Comparison of ENCODE assay signal across 21 mouse cellular contexts in genomic region chr4:132972556-132972955, GRCm38 (mm10). TPM values are rescaled to one million over a fixed set of nuclear protein-coding genes. Genes with fewer than 3 reads are reported as not detected.
DNase-seq lines count a peak whose midpoint lies in the region; ATAC-seq and TF ChIP-seq lines count a peak whose summit lies in the region.
"Had no signal": no experiment of that assay in that cellular context is flagged by ENCODE, and none has a peak within 500 bp of the region (broad histone marks: within the 10 kb centered on the region; RNA-seq: fewer than 3 reads in every experiment).

No protein-coding gene starts in this region.

- H3K4me2 ChIP-seq in limb, embryonic 14.5 days (replicated peaks; ENCODE audit: low read depth, low read length, severe bottlenecking) = no peak overlapping the region
- no peak overlapping the region for H3K4me2 ChIP-seq in midbrain, embryonic 15.5 days
- H3K4me2 ChIP-seq in midbrain, embryonic 14.5 days (ENCODE audit: low read length) = no peak overlapping the region
- H3K4me2 ChIP-seq: embryonic facial prominence, embryonic 15.5 days; forebrain, embryonic 15.5 days; heart, embryonic 11.5 days; heart, embryonic 15.5 days; hindbrain, embryonic 13.5 days had no signal

- H3K9ac ChIP-seq in limb, embryonic 14.5 days (ENCODE audit: low read depth, low read length, severe bottlenecking) = no peak overlapping the region
- H3K9ac ChIP-seq in midbrain, embryonic 15.5 days = no peak overlapping the region
- H3K9ac ChIP-seq in midbrain, embryonic 14.5 days (replicated peaks; ENCODE audit: low read length) = no peak overlapping the region
- H3K9ac ChIP-seq: embryonic facial prominence, embryonic 15.5 days; forebrain, embryonic 15.5 days; heart, embryonic 15.5 days; hindbrain, embryonic 13.5 days had no signal

- H3K9me3 ChIP-seq in limb, embryonic 14.5 days (ENCODE audit: control insufficient read depth, low read length) = no peaks in the 10 kb centered on the region
- no peaks in the 10 kb centered on the region for H3K9me3 ChIP-seq in limb, embryonic 10.5 days (replicated peaks)
- no peaks in the 10 kb centered on the region for H3K9me3 ChIP-seq in midbrain, embryonic 15.5 days
- H3K9me3 ChIP-seq in midbrain, embryonic 14.5 days (ENCODE audit: control insufficient read depth, low read length) = no peaks in the 10 kb centered on the region
- H3K9me3 ChIP-seq: embryonic facial prominence, embryonic 15.5 days; forebrain, embryonic 10.5 days; forebrain, embryonic 15.5 days; heart, embryonic 15.5 days; hindbrain, embryonic 13.5 days had no signal

- ATAC-seq in limb, embryonic 14.5 days (ENCODE audit: low FRiP score, low read depth) = no peak
- no peak for ATAC-seq in midbrain, embryonic 15.5 days (replicated peaks)
- no peak for ATAC-seq in midbrain, embryonic 14.5 days (ENCODE audit: low FRiP score, low TSS enrichment)
- ATAC-seq: forebrain, embryonic 15.5 days; Patski had no signal

- no peak overlapping the region for H3K4me3 ChIP-seq in limb, embryonic 14.5 days (replicated peaks; ENCODE audit: low read length)
- H3K4me3 ChIP-seq in limb, embryonic 10.5 days = no peak overlapping the region
- H3K4me3 ChIP-seq in midbrain, embryonic 15.5 days = no peak overlapping the region
- no peak overlapping the region for H3K4me3 ChIP-seq in midbrain, embryonic 14.5 days (replicated peaks; ENCODE audit: low read depth, low read length)
- H3K4me3 ChIP-seq: embryonic facial prominence, embryonic 15.5 days; erythroblast, embryonic 14.5 days; forebrain, embryonic 10.5 days; forebrain, embryonic 15.5 days; heart, embryonic 15.5 days; hindbrain, embryonic 13.5 days had no signal

- H3K4me1 ChIP-seq in limb, embryonic 14.5 days (ENCODE audit: control insufficient read depth, insufficient read depth, low read length) = peaks cover 20% of the 10 kb centered on the region; the same call in 1 of the 2 replicates
- peaks cover 55% of the 10 kb centered on the region for H3K4me1 ChIP-seq in limb, embryonic 10.5 days
- H3K4me1 ChIP-seq in midbrain, embryonic 15.5 days = peaks cover 29% of the 10 kb centered on the region
- H3K4me1 ChIP-seq in midbrain, embryonic 14.5 days (ENCODE audit: control insufficient read depth, insufficient read depth, low read length) = peaks cover 20% of the 10 kb centered on the region; the same call in 1 of the 2 replicates

- no peaks in the 10 kb centered on the region; the same call in 1 of the 2 replicates for H3K27me3 ChIP-seq in limb, embryonic 14.5 days (ENCODE audit: control insufficient read depth, insufficient read depth, low read length)
- peaks cover 58% of the 10 kb centered on the region for H3K27me3 ChIP-seq in limb, embryonic 10.5 days (ENCODE audit: low read depth, poor library complexity, severe bottlenecking)
- H3K27me3 ChIP-seq in midbrain, embryonic 15.5 days (replicated peaks) = peaks cover 9% of the 10 kb centered on the region; the same call in 1 of the 2 replicates
- H3K27me3 ChIP-seq in midbrain, embryonic 14.5 days (ENCODE audit: control insufficient read depth, insufficient read depth, low read length) = peaks cover 10% of the 10 kb centered on the region
- H3K27me3 ChIP-seq: Patski had no signal

- no peaks in the 10 kb centered on the region for H3K36me3 ChIP-seq in limb, embryonic 14.5 days (ENCODE audit: control insufficient read depth, insufficient read depth, low read length)
- no peaks in the 10 kb centered on the region for H3K36me3 ChIP-seq in limb, embryonic 10.5 days
- no peaks in the 10 kb centered on the region for H3K36me3 ChIP-seq in midbrain, embryonic 15.5 days (replicated peaks)
- H3K36me3 ChIP-seq in midbrain, embryonic 14.5 days (ENCODE audit: control insufficient read depth, insufficient read depth, low read length) = no peaks in the 10 kb centered on the region
- H3K36me3 ChIP-seq: embryonic facial prominence, embryonic 15.5 days; forebrain, embryonic 10.5 days; forebrain, embryonic 15.5 days; heart, embryonic 15.5 days; hindbrain, embryonic 13.5 days had no signal

- H3K27ac ChIP-seq in limb, embryonic 14.5 days (replicated peaks; ENCODE audit: low read depth, low read length) = 0 out of 2 replicates have a peak overlapping the region, but pooled peaks have one; percentile 5
- no peak overlapping the region for H3K27ac ChIP-seq in limb, embryonic 10.5 days
- H3K27ac ChIP-seq in midbrain, embryonic 15.5 days = 0 out of 2 replicates have a peak overlapping the region, but pooled peaks have one; percentile 9
- H3K27ac ChIP-seq in midbrain, embryonic 14.5 days (replicated peaks; ENCODE audit: low read depth, low read length) = no peak overlapping the region
- H3K27ac ChIP-seq: embryonic facial prominence, embryonic 15.5 days; forebrain, embryonic 10.5 days; forebrain, embryonic 15.5 days; heart, embryonic 15.5 days; hindbrain, embryonic 13.5 days had no signal

- TF ChIP-seq POLR2A in limb, embryonic 14.5 days (IDR thresholded peaks at IDR 0.05; ENCODE audit: borderline replicate concordance, extremely low read depth, insufficient read depth, insufficient read length) = no peak

- no peak for DNase-seq in limb, embryonic 14.5 days (ENCODE audit: low spot score)
- no peak for DNase-seq in limb, embryonic 10.5 days (ENCODE audit: low spot score)
- DNase-seq in midbrain, embryonic 14.5 days = no peak
- peak; percentile 25 for DNase-seq in thymus, postnatal 4 days
- no peak for DNase-seq in thymus, postnatal 0 days (ENCODE audit: low spot score)
- no peak for DNase-seq in kidney, postnatal 36 days
- DNase-seq: adrenal gland, postnatal 14 days; cerebellum, adult 2 months; cerebellum, postnatal 10 days; gastrocnemius, postnatal 10 days; heart, adult 18-20 months; heart, postnatal 14 days had no signal

- WGBS in limb, embryonic 14.5 days = 37% methylated on average over 2 of the region's 2 CpGs
- 60% methylated on average over 2 of the region's 2 CpGs for WGBS in limb, embryonic 10.5 days
- 22% methylated on average over 2 of the region's 2 CpGs for WGBS in midbrain, embryonic 15.5 days
- WGBS in midbrain, embryonic 14.5 days = 23% methylated on average over 2 of the region's 2 CpGs

RNA-seq across cellular contexts. Expression of gene Fgr, which starts 1.3 kb away (rescaled TPM):
- polyA plus RNA-seq in limb, embryonic 14.5 days (2012; rRNA removed) = 0.54 and 0.64 TPM in 2 replicates
- 0.35 and 0.62 TPM in 2 replicates for polyA plus RNA-seq in limb, embryonic 14.5 days (2014; fragmentation: Nextera tagmentation; extraction: Ambion mirVana)
- 0.19 and 0.33 TPM in 2 replicates for polyA plus RNA-seq in limb, embryonic 10.5 days (2016; fragmentation: Nextera tagmentation; extraction: Ambion mirVana)
- 0.06 and 0.27 TPM in 2 replicates for polyA plus RNA-seq in midbrain, embryonic 15.5 days (2015; fragmentation: Nextera tagmentation; extraction: Ambion mirVana)
- polyA plus RNA-seq in midbrain, embryonic 14.5 days (2014; fragmentation: Nextera tagmentation; extraction: Ambion mirVana) = 0.08 TPM in 1 of 2 replicates, not detected in the other
- 6.0 and 7.8 TPM in 2 replicates for polyA plus RNA-seq in thymus, postnatal 0 days (2015; fragmentation: Nextera tagmentation; extraction: Ambion mirVana)
- polyA plus RNA-seq: hindbrain, embryonic 13.5 days; Patski had no signal

RNA-seq across cellular contexts. Expression of gene Ahdc1, which starts 38.5 kb away (rescaled TPM):
- polyA plus RNA-seq in limb, embryonic 14.5 days (2012; rRNA removed) = 29.6 and 41.0 TPM in 2 replicates
- polyA plus RNA-seq in limb, embryonic 14.5 days (2014; fragmentation: Nextera tagmentation; extraction: Ambion mirVana) = 12.9 and 15.6 TPM in 2 replicates
- polyA plus RNA-seq in limb, embryonic 10.5 days (2016; fragmentation: Nextera tagmentation; extraction: Ambion mirVana) = 13.0 and 13.8 TPM in 2 replicates
- polyA plus RNA-seq in midbrain, embryonic 15.5 days (2015; fragmentation: Nextera tagmentation; extraction: Ambion mirVana) = 13.5 and 14.4 TPM in 2 replicates
- polyA plus RNA-seq in midbrain, embryonic 14.5 days (2014; fragmentation: Nextera tagmentation; extraction: Ambion mirVana) = 13.0 and 15.3 TPM in 2 replicates
- 5.3 and 8.0 TPM in 2 replicates for polyA plus RNA-seq in thymus, postnatal 0 days (2015; fragmentation: Nextera tagmentation; extraction: Ambion mirVana)

RNA-seq across cellular contexts. Expression of gene Fam76a, which starts 50.2 kb away (rescaled TPM):
- polyA plus RNA-seq in limb, embryonic 14.5 days (2012; rRNA removed) = 19.0 and 19.1 TPM in 2 replicates
- polyA plus RNA-seq in limb, embryonic 14.5 days (2014; fragmentation: Nextera tagmentation; extraction: Ambion mirVana) = 48.3 and 57.1 TPM in 2 replicates
- polyA plus RNA-seq in limb, embryonic 10.5 days (2016; fragmentation: Nextera tagmentation; extraction: Ambion mirVana) = 25.7 and 27.9 TPM in 2 replicates
- 44.6 and 45.6 TPM in 2 replicates for polyA plus RNA-seq in midbrain, embryonic 15.5 days (2015; fragmentation: Nextera tagmentation; extraction: Ambion mirVana)
- 41.9 and 47.5 TPM in 2 replicates for polyA plus RNA-seq in midbrain, embryonic 14.5 days (2014; fragmentation: Nextera tagmentation; extraction: Ambion mirVana)
- polyA plus RNA-seq in thymus, postnatal 0 days (2015; fragmentation: Nextera tagmentation; extraction: Ambion mirVana) = 45.4 and 52.4 TPM in 2 replicates

Comparison
In these comparisons a context has a peak if more than half of its experiments do, and no peak if none do; other contexts are left out.
1. H3K27ac ChIP-seq: peak in limb, embryonic 14.5 days (single experiment) and midbrain, embryonic 15.5 days (single experiment); none in limb, embryonic 10.5 days (single experiment) and midbrain, embryonic 14.5 days (single experiment).